Mouse (Mus musculus) T-helper 1 cell (primary cell): ENCODE measurements around the gene AW549877.

Experiments
- in situ Hi-C: fragments of 300-600 bp; cut with MboI, MseI; formaldehyde crosslinking; loops from one replicate; pipeline ENCODE4 v1.15.1; 2025; ENCODE audit warnings: high pct_unique_total_duplicates

AW549877 gene

GRCm38 (mm10) chr15:3995448-3996266, at the start of gene AW549877:
AW549877 (minus strand) TSS chr15:3995744.
- in situ Hi-C loops: loop anchor here (5.0 kb wide), 1 partner anchor 42 kb away; no protein-coding TSS in a partner anchor

- in situ Hi-C loops: loop anchor here (5.0 to 25.0 kb wide), 2 partner anchors 81 to 1069 kb away; partner anchors contain the start of genes Card6 and Rpl37
Observed at GRCm38 (mm10) chr15:4043032-4043471, 47.5 kb upstream of the AW549877 start.

- in situ Hi-C loops: loop anchor here (5.0 to 25.0 kb wide), 2 partner anchors 80 to 1070 kb away; partner anchors contain the start of genes Card6 and Rpl37
Observed at GRCm38 (mm10) chr15:4042423-4042822, 46.9 kb upstream of the AW549877 start.

GRCm38 (mm10) chr15:4033168-4034004, 37.8 kb upstream of the AW549877 start:
- in situ Hi-C loops: loop anchor here (25.0 kb wide), 1 partner anchor 1079 kb away; the partner anchor contains the start of genes Card6 and Rpl37

- in situ Hi-C loops: loop anchor here (25.0 kb wide), 1 partner anchor 1083 kb away; the partner anchor contains the start of genes Card6 and Rpl37
Observed at GRCm38 (mm10) chr15:4028960-4029359, 33.4 kb upstream of the AW549877 start.

- in situ Hi-C loops: loop anchor here (25.0 kb wide), 1 partner anchor 1084 kb away; the partner anchor contains the start of genes Card6 and Rpl37
Observed at GRCm38 (mm10) chr15:4028411-4028700, 32.8 kb upstream of the AW549877 start.

- in situ Hi-C loops: loop anchor here (25.0 kb wide), 1 partner anchor 1084 kb away; the partner anchor contains the start of genes Card6 and Rpl37
Observed at GRCm38 (mm10) chr15:4027671-4028410, 32.3 kb upstream of the AW549877 start.

- in situ Hi-C loops: loop anchor here (25.0 kb wide), 1 partner anchor 1085 kb away; the partner anchor contains the start of genes Card6 and Rpl37
Observed at GRCm38 (mm10) chr15:4026831-4027584, 31.5 kb upstream of the AW549877 start.

GRCm38 (mm10) chr15:4026231-4026773, 30.8 kb upstream of the AW549877 start, which contains the start of gene Oxct1:
Oxct1 (plus strand) TSS chr15:4026383.
- in situ Hi-C loops: loop anchor here (25.0 kb wide), 1 partner anchor 1086 kb away; the partner anchor contains the start of genes Card6 and Rpl37

GRCm38 (mm10) chr15:4025508-4025904, 30.0 kb upstream of the AW549877 start:
- in situ Hi-C loops: loop anchor here (25.0 kb wide), 1 partner anchor 1087 kb away; the partner anchor contains the start of genes Card6 and Rpl37

GRCm38 (mm10) chr15:4024726-4025507, 29.4 kb upstream of the AW549877 start:
- in situ Hi-C loops: loop anchor here (25.0 kb wide), 1 partner anchor 1087 kb away; the partner anchor contains the start of genes Card6 and Rpl37

- in situ Hi-C loops: no loop called here
Observed at GRCm38 (mm10) chr15:4023747-4024146, 28.2 kb upstream of the AW549877 start.

GRCm38 (mm10) chr15:4020711-4021110, 25.2 kb upstream of the AW549877 start:
- in situ Hi-C loops: no loop called here

- in situ Hi-C loops: no loop called here
Observed at GRCm38 (mm10) chr15:4013873-4014272, 18.3 kb upstream of the AW549877 start.

- in situ Hi-C loops: no loop called here
Observed at GRCm38 (mm10) chr15:4000536-4000935, 5.0 kb upstream of the AW549877 start.

GRCm38 (mm10) chr15:3999144-3999543, 3.6 kb upstream of the AW549877 start:
- in situ Hi-C loops: loop anchor here (5.0 kb wide), 1 partner anchor 38 kb away; no protein-coding TSS in a partner anchor

- in situ Hi-C loops: loop anchor here (5.0 kb wide), 1 partner anchor 41 kb away; no protein-coding TSS in a partner anchor
Observed at GRCm38 (mm10) chr15:3996267-3997010, 895 bp upstream of the AW549877 start.
